Mouse (Mus musculus) mature B cell (primary cell): ENCODE measurements around the gene Adat3.

Experiments used
- in situ Hi-C: fragments of 300-500 bp; cut with MboI; formaldehyde crosslinking; loops from 2 replicates; pipeline ENCODE4 v1.14.3; 2019

The Adat3 gene

DNA sequence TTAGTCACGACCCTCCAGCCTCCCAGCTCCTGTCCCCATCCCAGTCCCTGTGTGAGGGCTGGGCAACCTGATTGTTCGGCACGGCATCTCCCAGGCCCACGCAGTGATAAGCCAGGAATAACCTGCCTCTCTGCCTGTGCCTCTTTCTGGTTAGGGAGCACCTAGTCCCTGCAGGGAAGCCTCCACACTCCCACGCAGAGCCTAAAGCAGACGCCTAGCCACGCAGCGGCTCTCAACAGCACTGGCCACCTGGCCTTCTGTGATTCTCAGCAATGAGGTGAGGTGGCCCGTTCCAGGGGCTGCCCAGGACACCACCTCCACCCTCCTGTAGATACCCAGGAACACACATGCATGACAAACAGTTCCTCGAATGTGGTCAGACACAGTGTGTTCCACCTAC lies 47.7 kb downstream of the Adat3 start:
- in situ Hi-C loops = no loop called here

DNA sequence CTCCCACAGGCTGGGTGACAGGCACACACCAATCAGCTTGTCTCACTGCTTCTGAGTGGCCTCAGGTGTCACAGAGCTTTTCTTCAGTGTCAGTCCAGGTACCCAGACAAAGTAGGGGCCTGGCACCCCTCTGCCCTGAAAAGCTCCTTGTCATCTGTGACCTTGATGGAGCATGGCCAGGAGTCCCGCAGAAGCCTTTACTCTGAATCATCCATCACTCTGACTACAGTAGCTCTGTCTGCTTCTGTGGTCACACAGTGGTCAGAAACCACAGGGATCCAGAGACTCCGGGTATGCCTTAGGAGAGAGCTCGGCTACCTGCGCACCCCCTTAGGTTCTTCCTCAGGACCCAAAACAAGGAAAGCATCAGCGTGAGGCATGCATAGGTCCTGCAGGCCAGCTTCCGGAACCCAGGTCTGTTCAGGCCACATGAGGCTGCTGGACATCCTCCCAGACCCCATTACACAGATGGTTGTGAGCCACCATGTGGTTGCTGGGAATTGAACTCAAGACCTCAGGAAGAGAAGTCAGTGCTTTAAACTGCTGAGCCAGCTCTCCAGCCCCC lies 50.6 kb downstream of the Adat3 start:
- in situ Hi-C loops = no loop called here

DNA sequence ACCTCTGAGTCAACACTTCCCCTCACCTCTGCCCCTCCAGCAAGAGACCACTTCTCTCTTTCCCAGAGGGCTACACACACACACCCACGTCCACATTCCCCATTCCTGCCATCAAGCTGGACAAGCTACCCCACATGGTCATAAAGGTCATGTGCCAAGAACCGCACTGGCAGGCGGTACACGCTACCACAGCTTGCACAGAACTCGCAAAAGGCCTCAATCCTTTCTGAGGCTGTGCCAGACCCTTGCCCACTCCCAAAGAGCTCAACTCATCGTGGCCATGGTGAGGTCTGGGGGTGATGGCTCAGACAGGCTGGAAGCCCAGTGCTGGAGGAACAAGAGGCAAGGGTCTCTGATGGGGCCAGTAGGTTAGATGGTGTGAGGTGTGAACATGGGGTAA lies 52.2 kb downstream of the Adat3 start:
- in situ Hi-C loops = loop anchor here (5.0 kb wide), 1 partner anchor 47 kb away; the partner anchor contains the start of genes Izumo4 and Mob3a

DNA sequence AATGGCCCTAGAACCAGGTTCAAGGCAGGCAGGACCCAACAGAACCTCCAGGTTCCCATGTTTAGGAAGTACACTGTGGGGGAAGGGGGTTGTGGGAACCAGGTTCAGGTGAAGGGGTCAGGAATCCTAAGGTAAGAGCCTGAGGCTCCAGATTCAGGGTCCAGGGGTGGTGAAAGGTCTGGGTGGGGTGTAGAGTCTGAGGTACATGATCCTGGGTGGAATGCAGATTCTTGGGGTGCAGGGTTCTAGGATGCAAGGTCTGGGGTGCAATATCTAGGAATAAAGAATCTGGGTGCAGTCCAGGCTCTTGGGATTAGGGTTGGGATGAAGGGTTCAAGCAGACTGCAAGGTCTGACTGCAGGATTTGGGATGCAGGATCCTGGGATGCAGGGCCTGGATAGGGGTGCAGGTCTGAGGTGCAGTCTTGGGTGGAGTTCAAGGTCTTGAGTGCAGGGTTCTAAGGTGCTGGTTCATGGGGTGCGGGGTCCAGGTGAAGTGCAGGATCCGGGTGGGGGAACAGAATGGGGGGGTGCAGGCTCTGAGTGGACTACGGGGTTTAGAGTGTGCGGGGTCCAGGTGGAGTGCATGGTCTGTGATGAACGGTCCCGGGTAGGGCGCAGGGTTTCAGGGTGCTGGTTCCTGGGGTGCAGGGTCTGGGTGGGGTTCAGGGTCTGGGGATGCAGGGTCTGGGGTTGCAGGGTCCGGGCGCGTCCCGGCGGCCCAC lies 52.9 kb downstream of the Adat3 start:
- in situ Hi-C loops = loop anchor here (5.0 kb wide), 1 partner anchor 47 kb away; the partner anchor contains the start of genes Izumo4 and Mob3a

DNA sequence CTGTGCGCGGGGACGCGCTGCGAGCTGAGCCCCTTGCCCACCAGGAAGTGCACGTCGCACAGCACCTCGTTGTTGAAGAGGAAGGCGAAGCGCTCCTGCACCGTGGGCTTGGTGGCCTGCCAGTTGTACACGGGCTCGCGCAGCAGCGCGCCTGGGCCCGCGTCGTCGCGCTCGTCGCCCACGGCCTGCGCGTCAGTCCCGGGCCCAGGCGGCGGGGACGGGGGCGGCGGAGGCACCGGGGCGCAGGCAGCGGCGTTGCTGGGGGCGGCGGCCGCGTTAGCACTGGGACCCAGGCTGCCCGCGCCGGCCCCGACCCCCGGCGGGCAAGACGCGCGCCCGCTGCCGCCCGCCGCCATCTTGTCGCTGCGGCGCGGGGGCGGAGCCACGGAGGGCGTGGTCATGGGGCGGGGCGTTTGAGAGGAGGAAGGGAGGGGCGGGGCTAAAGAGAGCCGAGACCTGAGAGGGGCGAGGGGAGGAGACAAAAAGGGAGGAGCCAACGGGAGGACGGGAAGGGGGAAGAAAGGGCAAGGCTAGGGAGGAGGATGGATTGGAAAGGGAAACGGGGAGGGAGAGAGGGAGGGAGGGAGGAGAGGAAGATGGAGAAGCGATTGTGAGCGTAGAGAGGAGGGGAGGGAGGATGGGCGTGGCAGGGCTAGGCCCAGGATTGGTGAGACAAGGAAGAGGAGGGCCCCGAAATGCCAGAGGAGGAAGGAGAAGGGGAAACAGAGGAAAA lies 53.6 kb downstream of the Adat3 start:
- in situ Hi-C loops = loop anchor here (5.0 kb wide), 1 partner anchor 46 kb away; the partner anchor contains the start of genes Izumo4 and Mob3a

DNA sequence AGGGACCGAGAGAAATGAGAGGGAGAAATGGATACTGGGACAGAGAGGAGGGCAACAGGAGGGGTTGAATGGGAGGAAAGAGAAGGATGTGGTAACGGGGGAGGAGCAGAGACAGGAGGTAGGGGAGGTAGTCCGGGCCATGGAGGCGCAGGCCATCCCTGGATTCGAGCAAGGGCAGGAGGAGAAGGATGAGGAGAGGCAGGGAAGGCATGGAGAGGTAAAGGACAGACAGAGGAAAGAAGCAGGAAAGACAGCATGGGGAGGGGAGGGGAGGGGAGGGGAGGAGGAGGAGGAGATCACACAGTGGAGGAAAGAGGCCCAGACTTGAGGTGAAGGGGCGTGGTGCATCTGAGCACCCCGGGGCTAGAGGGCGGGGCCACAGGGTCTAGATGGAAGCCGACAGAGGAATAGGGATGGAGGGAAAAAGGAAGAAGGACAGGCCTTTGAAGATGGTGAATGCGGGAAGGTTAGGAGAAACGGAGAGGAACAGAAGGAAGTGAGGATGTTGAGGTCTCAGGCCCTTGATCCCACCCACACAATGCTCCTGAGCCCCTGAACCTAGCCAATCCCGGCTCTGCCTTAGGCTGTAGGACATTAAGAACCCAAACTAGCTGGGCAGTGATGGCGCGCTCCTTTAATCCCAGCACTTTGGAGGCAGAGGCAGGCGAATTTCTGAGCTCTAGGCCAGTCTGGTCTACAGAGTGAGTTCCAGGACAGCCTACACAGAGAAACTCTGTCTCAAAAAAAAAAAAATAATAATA lies 54.4 kb downstream of the Adat3 start, which contains the start of gene Btbd2:
Btbd2 (minus strand) TSS at position 209 of the 761 bp plus-strand sequence.
- in situ Hi-C loops = loop anchor here (5.0 kb wide), 1 partner anchor 45 kb away; the partner anchor contains the start of genes Izumo4 and Mob3a
